Mouse (Mus musculus) lung, postnatal 10 days (tissue): ENCODE results near the gene Vps11.
"Not testable (repeated sequence)": the region's sequence is repeated elsewhere in the genome, so short reads cannot be mapped to it uniquely, and the experiment has no call there.

Experiments used
- DNase-seq: peaks from one replicate; pipeline ENCODE4 v3.0.0; 2021

Gene Vps11

GRCm38 (mm10) chr9:44311136-44312134 lies 50.0 kb downstream of the Vps11 start:
- peak; percentile 68 for DNase-seq

- no peak for DNase-seq
Measured at GRCm38 (mm10) chr9:44310750-44311135, 50.7 kb downstream of the Vps11 start.

- no peak for DNase-seq
Measured at GRCm38 (mm10) chr9:44309756-44310155, 51.7 kb downstream of the Vps11 start.

GRCm38 (mm10) chr9:44307248-44307647 lies 54.2 kb downstream of the Vps11 start:
- no peak for DNase-seq

- no peak for DNase-seq
Measured at GRCm38 (mm10) chr9:44306532-44306931, 54.9 kb downstream of the Vps11 start.

- peak; percentile 99 for DNase-seq
Measured at GRCm38 (mm10) chr9:44305466-44306079, 55.9 kb downstream of the Vps11 start, which contains the start of gene Hinfp. Gene Hinfp (minus strand): TSS chr9:44305671.

- DNase-seq, result not testable (repeated sequence)
Measured at GRCm38 (mm10) chr9:44300001-44300400, 61.5 kb downstream of the Vps11 start.
